9 mouse cellular contexts compared by ENCODE assay signal in the genomic region with DNA sequence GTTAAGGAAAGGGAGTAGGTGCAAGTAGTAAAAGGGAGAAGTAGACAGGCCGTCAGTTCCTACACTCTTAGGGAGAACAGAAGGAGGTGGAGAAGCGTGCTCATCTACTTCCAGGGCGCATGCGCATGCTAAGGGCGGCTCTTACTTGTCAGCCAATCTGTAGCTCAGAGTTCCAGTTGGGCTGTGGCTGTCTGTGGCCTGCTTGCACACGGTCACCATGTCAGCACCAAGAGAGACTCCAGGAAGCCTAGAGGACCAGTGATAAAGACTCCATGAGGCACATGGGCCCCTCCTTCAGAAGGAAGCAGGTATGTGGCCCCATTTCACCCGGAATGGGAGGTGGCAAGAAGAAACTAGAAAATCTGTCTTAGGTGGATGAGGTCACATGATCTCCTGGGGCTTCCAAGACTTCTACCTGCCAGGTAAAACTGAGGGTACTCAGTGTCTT. TPM values are rescaled to one million over a fixed set of nuclear protein-coding genes. Genes with fewer than 3 reads are reported as not detected.
DNase-seq lines count a peak whose midpoint lies in the region; TF ChIP-seq lines count a peak whose summit lies in the region.
"Had no signal": no experiment of that assay in that cellular context is flagged by ENCODE, and none has a peak within 500 bp of the region (broad histone marks: within the 10 kb centered on the region; RNA-seq: fewer than 3 reads in every experiment).

No protein-coding gene starts in this region.

- H3K27me3 ChIP-seq in E14TG2a.4 (ENCODE audit: insufficient read depth, low read length): no peaks in the 10 kb centered on the region
- H3K27me3 ChIP-seq: limb, embryonic 15.5 days had no signal

- H3K4me3 ChIP-seq in E14TG2a.4 (replicated peaks; ENCODE audit: low read length): peak overlapping the region; percentile 73
- H3K4me3 ChIP-seq: limb, embryonic 15.5 days had no signal

- TF ChIP-seq CTCF in E14TG2a.4 (conservative IDR thresholded peaks at IDR 0.05; ENCODE audit: low read length): no peak

- no peaks in the 10 kb centered on the region for H3K9me3 ChIP-seq in E14TG2a.4 (ENCODE audit: low read length)
- H3K9me3 ChIP-seq: limb, embryonic 15.5 days had no signal

- DNase-seq in heart, adult 11 months: peak; percentile 98
- no peak for DNase-seq in heart, postnatal 25 days (ENCODE audit: low spot score)
- DNase-seq in heart, adult 9 months (ENCODE audit: low spot score in 2 of 2): peak; percentile 31 to 54
- DNase-seq in lung, postnatal 14 days: peak; percentile 27
- DNase-seq in gastrocnemius, adult 8-10 months (ENCODE audit: low spot score in 2 of 2): no peak
- no peak for DNase-seq in adrenal gland, adult 18-20 months (ENCODE audit: low spot score in 2 of 2)
- DNase-seq in kidney, postnatal 14 days: no peak

- intact Hi-C loops in heart, postnatal 25 days (cut with DNase I): no loop called here

- peaks cover 59% of the 10 kb centered on the region for H3K4me1 ChIP-seq in E14TG2a.4 (replicated peaks; ENCODE audit: low read depth, low read length)

- peaks cover 46% of the 10 kb centered on the region for H3K36me3 ChIP-seq in E14TG2a.4 (ENCODE audit: insufficient read depth, low read length)

RNA-seq across cellular contexts. Expression of a gene that starts 30.3 kb away (rescaled TPM):
- total RNA-seq in heart, postnatal 25 days (2021): 1 to 10 TPM; 7.6 to 9.9 TPM
- total RNA-seq in gastrocnemius, adult 8-10 months (2022): 1 to 10 TPM; 1.5 to 2.8 (median 2.1) TPM
- total RNA-seq in adrenal gland, adult 18-20 months (2021): 10 to 100 TPM in 1 of 2 experiments, 1 to 10 TPM in 1; 6.2 to 10.8 TPM

RNA-seq across cellular contexts. Expression of a gene that starts 46.3 kb away (rescaled TPM):
- 10 to 100 TPM; 16.5 to 16.6 TPM for total RNA-seq in heart, postnatal 25 days (2021)
- 1 to 10 TPM; 4.6 to 5.5 (median 5.1) TPM for total RNA-seq in gastrocnemius, adult 8-10 months (2022)
- 10 to 100 TPM; 24.1 to 24.2 TPM for total RNA-seq in adrenal gland, adult 18-20 months (2021)

RNA-seq across cellular contexts. Expression of a gene that starts 58.2 kb away (rescaled TPM):
- not detected for total RNA-seq in heart, postnatal 25 days (2021)
- total RNA-seq in gastrocnemius, adult 8-10 months (2022): under 1 TPM in 1 of 4 experiments, not detected in 3; 0.75 TPM
- total RNA-seq in adrenal gland, adult 18-20 months (2021): under 1 TPM in 1 of 2 experiments, not detected in 1; 0.89 TPM

Comparison
In these comparisons a context has a peak if more than half of its experiments do, and no peak if none do; other contexts are left out.
1. DNase-seq: peak in heart, adult 11 months (single experiment), heart, adult 9 months (2 of 2) and lung, postnatal 14 days (single experiment); none in heart, postnatal 25 days (single experiment), gastrocnemius, adult 8-10 months (0 of 2), adrenal gland, adult 18-20 months (0 of 2) and kidney, postnatal 14 days (single experiment).